Comparison of ENCODE assay signal across 20 mouse cellular contexts in the genomic region with DNA sequence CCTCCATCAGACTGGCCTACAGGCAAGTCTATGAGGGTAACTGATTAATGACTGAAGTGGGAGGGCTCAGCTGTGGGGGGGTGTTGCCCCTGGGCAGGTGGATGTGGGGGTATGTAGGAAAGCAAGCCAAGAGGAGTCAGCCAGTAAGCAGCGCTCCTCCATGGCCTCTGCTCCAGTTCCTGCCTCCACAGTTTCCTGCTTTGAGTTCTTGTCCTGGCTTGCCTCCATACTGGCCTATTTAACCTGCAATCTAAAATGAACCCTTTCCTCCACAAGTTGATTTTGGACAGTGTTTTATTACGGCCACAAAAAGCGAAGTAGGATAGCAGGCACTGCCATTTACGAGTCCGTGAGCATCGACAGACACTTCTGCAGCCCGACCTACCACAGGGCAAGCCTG. TPM values are rescaled to one million over a fixed set of nuclear protein-coding genes. Genes with fewer than 3 reads are reported as not detected.
DNase-seq lines count a peak whose midpoint lies in the region; TF ChIP-seq lines count a peak whose summit lies in the region.
"Had no signal": no experiment of that assay in that cellular context is flagged by ENCODE, and none has a peak within 500 bp of the region (broad histone marks: within the 10 kb centered on the region; RNA-seq: fewer than 3 reads in every experiment).

No protein-coding gene starts in this region.

- TF ChIP-seq CTCF in testis, adult 2 months (IDR thresholded peaks at IDR 0.05; ENCODE audit: control insufficient read depth, insufficient read depth, insufficient replicate concordance, low read depth, low read length): 0 out of 2 replicates have a peak, but pooled peaks have one; percentile 8

- H3K27ac ChIP-seq in testis, adult 2 months (ENCODE audit: control insufficient read depth, insufficient read depth, low read depth, low read length): no peak overlapping the region
- H3K27ac ChIP-seq: embryonic facial prominence, embryonic 13.5 days; embryonic facial prominence, embryonic 15.5 days; forebrain, embryonic 13.5 days had no signal

- DNase-seq in testis, postnatal 14 days (ENCODE audit: low spot score): no peak
- DNase-seq in urinary bladder, postnatal 36 days (ENCODE audit: low spot score in 2 of 2): peak; percentile 20 to 42
- no peak for DNase-seq in urinary bladder, postnatal 10 days (ENCODE audit: low spot score)
- no peak for DNase-seq in spleen, adult 12 weeks (ENCODE audit: low spot score)
- DNase-seq: adrenal gland, postnatal 10 days; adrenal gland, postnatal 25 days; cerebellum, adult 11 months; cerebellum, adult 18-20 months; cerebellum, adult 8-10 months; cerebellum, adult 9-11 months; cerebellum, postnatal 14 days; cerebellum, postnatal 36 days; embryo, embryonic 11 days; forebrain, postnatal 0 days had no signal

- peaks cover 10% of the 10 kb centered on the region for H3K4me1 ChIP-seq in testis, adult 2 months (ENCODE audit: control insufficient read depth, insufficient read depth, low read length)

- no peaks in the 10 kb centered on the region for H3K27me3 ChIP-seq in testis, adult 2 months (ENCODE audit: control insufficient read depth, insufficient read depth, low read length)
- H3K27me3 ChIP-seq: embryonic facial prominence, embryonic 13.5 days; embryonic facial prominence, embryonic 15.5 days; forebrain, embryonic 13.5 days; forebrain, embryonic 15.5 days had no signal

- TF ChIP-seq POLR2A in testis, adult 2 months (IDR thresholded peaks at IDR 0.05; ENCODE audit: control insufficient read depth, low read depth, low read length): no peak

- peaks cover 3% of the 10 kb centered on the region for H3K36me3 ChIP-seq in testis, adult 2 months (ENCODE audit: control insufficient read depth, insufficient read depth, low read length)

- H3K4me3 ChIP-seq in testis, adult 2 months (ENCODE audit: control insufficient read depth, low read depth, low read length): no peak overlapping the region; the same call in 1 of the 2 replicates
- H3K4me3 ChIP-seq: embryonic facial prominence, embryonic 13.5 days; embryonic facial prominence, embryonic 15.5 days; erythroblast, embryonic 14.5 days; forebrain, embryonic 13.5 days; forebrain, embryonic 15.5 days had no signal

RNA-seq across cellular contexts. Expression of gene Grik5, which starts 4.8 kb away (rescaled TPM):
- 83.7 and 86.7 TPM in 2 replicates for polyA plus RNA-seq in testis, adult 2 months (2012; rRNA removed)

RNA-seq across cellular contexts. Expression of gene Zfp574, which starts 5.0 kb away (rescaled TPM):
- polyA plus RNA-seq in testis, adult 2 months (2012; rRNA removed): 267 and 276 TPM in 2 replicates

Comparison
In these comparisons a context has a peak if more than half of its experiments do, and no peak if none do; other contexts are left out.
1. DNase-seq: peak in urinary bladder, postnatal 36 days (2 of 2); none in testis, postnatal 14 days (single experiment), urinary bladder, postnatal 10 days (single experiment) and spleen, adult 12 weeks (single experiment).